Mouse (Mus musculus) frontal cortex, postnatal 36 days (tissue): ENCODE data around the gene Ppt1.

ENCODE experiments used
- DNase-seq, 2 experiments: peaks; one replicate each; pipeline ENCODE4 v3.0.0; 2022; ENCODE audit warnings: low spot score in 2 of 2

Ppt1 gene

GRCm38 (mm10) chr4:122870741-122871140 is 34.7 kb downstream of the Ppt1 start:
- peak in 1 of 2 experiments; percentile 58 for DNase-seq

GRCm38 (mm10) chr4:122871269-122871668 is 35.2 kb downstream of the Ppt1 start:
- no peak for DNase-seq

GRCm38 (mm10) chr4:122871989-122872388 is 35.9 kb downstream of the Ppt1 start:
- DNase-seq: no peak

GRCm38 (mm10) chr4:122873003-122873402 is 37.0 kb downstream of the Ppt1 start:
- DNase-seq: no peak

GRCm38 (mm10) chr4:122873512-122873911 is 37.5 kb downstream of the Ppt1 start:
- DNase-seq: no peak

- DNase-seq: no peak
These were observed 42.5 kb downstream of the Ppt1 start for GRCm38 (mm10) chr4:122878333-122879070.

GRCm38 (mm10) chr4:122882544-122882943 is 46.5 kb downstream of the Ppt1 start:
- no peak for DNase-seq

- DNase-seq: no peak
These were observed 47.3 kb downstream of the Ppt1 start for GRCm38 (mm10) chr4:122883294-122883693.

- DNase-seq: no peak
These were observed 48.0 kb downstream of the Ppt1 start for GRCm38 (mm10) chr4:122884051-122884450.

- peak in 1 of 2 experiments; percentile 28 for DNase-seq
These were observed 48.7 kb downstream of the Ppt1 start for GRCm38 (mm10) chr4:122884481-122885340.

GRCm38 (mm10) chr4:122885768-122886578 is 49.9 kb downstream of the Ppt1 start, which contains the start of gene Cap1:
Gene Cap1 (minus strand): TSS chr4:122886056.
- DNase-seq: peak; percentile 98

- DNase-seq: no peak
These were observed 50.7 kb downstream of the Ppt1 start for GRCm38 (mm10) chr4:122886579-122887254.

GRCm38 (mm10) chr4:122887336-122887735 is 51.3 kb downstream of the Ppt1 start:
- no peak for DNase-seq

GRCm38 (mm10) chr4:122890881-122891481 is 54.9 kb downstream of the Ppt1 start:
- DNase-seq: peak; percentile 79 to 84

- DNase-seq: peak in 1 of 2 experiments; percentile 24
These were observed 55.6 kb downstream of the Ppt1 start for GRCm38 (mm10) chr4:122891597-122891996.

GRCm38 (mm10) chr4:122892157-122892556 is 56.1 kb downstream of the Ppt1 start:
- peak in 1 of 2 experiments; percentile 30 for DNase-seq

- DNase-seq: no peak
These were observed 61.7 kb downstream of the Ppt1 start for GRCm38 (mm10) chr4:122897750-122898149.

- peak in 1 of 2 experiments; percentile 85 for DNase-seq
These were observed 62.3 kb downstream of the Ppt1 start for GRCm38 (mm10) chr4:122898313-122898712.

- DNase-seq: no peak
These were observed 66.1 kb downstream of the Ppt1 start for GRCm38 (mm10) chr4:122902156-122902555.

- no peak for DNase-seq
These were observed 67.7 kb downstream of the Ppt1 start for GRCm38 (mm10) chr4:122903709-122904108.

- DNase-seq: no peak
These were observed 69.3 kb downstream of the Ppt1 start for GRCm38 (mm10) chr4:122905359-122905758.
